Mouse (Mus musculus) liver, postnatal 0 days (tissue): ENCODE measurements around the gene Atxn1. TPM values are rescaled to one million over a fixed set of nuclear protein-coding genes. Genes with fewer than 3 reads are reported as not detected.

Source experiments
- ATAC-seq: fragments of 200-750 bp; cut with Nextera tagmentation; 2 replicates; pipeline ENCODE4 v1.8.0; 2017; ENCODE audit warnings: mild to moderate bottlenecking, moderate library complexity
- DNase-seq: peaks from one replicate; pipeline ENCODE4 v3.0.0-alpha.2; 2016
- H3K27ac ChIP-seq: fragments of 300-500 bp; sonication (generic); 2 replicates; pipeline ENCODE4 v1.5.1; 2014; ENCODE audit warnings: antibody characterized with exemption, moderate library complexity, mild to moderate bottlenecking, low read depth
- H3K27me3 ChIP-seq: fragments of 300-500 bp; sonication (generic); 2 replicates; pipeline ENCODE4 v1.6.1; 2014; ENCODE audit warnings: low read length, control low read depth, mixed read lengths; ENCODE audit not compliant: insufficient read depth
- H3K36me3 ChIP-seq: fragments of 300-500 bp; sonication (generic); replicated peaks from 2 replicates; pipeline ENCODE4 v1.6.1; 2014; ENCODE audit warnings: mild to moderate bottlenecking, control low read depth, low read length, moderate library complexity, mixed read lengths; ENCODE audit not compliant: insufficient read depth
- H3K4me1 ChIP-seq: fragments of 300-500 bp; sonication (generic); 2 replicates; pipeline ENCODE4 v1.6.1; 2014; ENCODE audit warnings: antibody characterized with exemption, mild to moderate bottlenecking, control low read depth; ENCODE audit not compliant: insufficient read depth
- H3K4me2 ChIP-seq: fragments of 300-500 bp; sonication (generic); 2 replicates; pipeline ENCODE4 v1.6.1; 2014; ENCODE audit warnings: low read depth, mild to moderate bottlenecking, low read length, moderate library complexity, mixed read lengths
- H3K4me3 ChIP-seq: fragments of 300-500 bp; sonication (generic); 2 replicates; pipeline ENCODE4 v1.5.1; 2014; ENCODE audit warnings: low read depth, low read length
- H3K9ac ChIP-seq: fragments of 300-500 bp; sonication (generic); replicated peaks from 2 replicates; pipeline ENCODE4 v1.6.1; 2014; ENCODE audit warnings: mild to moderate bottlenecking, moderate library complexity
- H3K9me3 ChIP-seq: fragments of 300-500 bp; sonication (generic); 2 replicates; pipeline ENCODE4 v1.6.1; 2016; ENCODE audit warnings: mild to moderate bottlenecking, control low read depth, low read length, mixed read lengths
- CTCF ChIP-seq: sonication (generic); IDR thresholded peaks from 2 replicates; pipeline ENCODE4 v1.5.1; 2016; ENCODE audit warnings: antibody characterized with exemption, low read depth
- EP300 ChIP-seq: IDR thresholded peaks from 2 replicates; pipeline ENCODE4 v1.6.1; 2016; ENCODE audit warnings: antibody characterized with exemption, low read depth, mild to moderate bottlenecking
- WGBS: fragments of 180-500 bp; shearing (Covaris S2); extraction: QIAGEN DNeasy Blood & Tissue Kit; methylation state at CpG from one replicate; pipeline ENCODE4 v1.1.7; 2014; ENCODE audit not compliant: insufficient replicate concordance; 5-methylcytosine and 5-hydroxymethylcytosine counted together
- polyA plus RNA-seq: library from polyadenylated mRNA; unstranded; fragments of >200 nt; fragmentation: Nextera tagmentation; extraction: Ambion mirVana; gene quantifications from 2 replicates; pipeline ENCODE4 v1.2.1, GENCODE M21; 2015

The Atxn1 gene
- polyA plus RNA-seq, 1 experiment from 2014 or later = 4.4 TPM

GRCm38 (mm10) chr13:45958306-45958705, 6.5 kb downstream of the Atxn1 start:
- Histone ChIP-seq H3K4me2 (0 out of 2 replicates have a peak overlapping the region, but pooled peaks have one; percentile 4), H3K9ac (no peak overlapping the region), H3K27ac (peak overlapping the region; percentile 34; the same call in 1 of the 2 replicates), H3K4me1 (peaks cover 21% of the 10 kb centered on the region), H3K9me3 (no peaks in the 10 kb centered on the region), H3K4me3 (no peak overlapping the region), H3K36me3 (no peaks in the 10 kb centered on the region), H3K27me3 (no peaks in the 10 kb centered on the region)
- DNase-seq = no peak
- 56% methylated on average over 4 of the region's 4 CpGs for WGBS
- ATAC-seq = peak; percentile 72
- TF ChIP-seq CTCF (no peak), EP300 (no peak)

GRCm38 (mm10) chr13:45957629-45958028, 7.2 kb downstream of the Atxn1 start:
- no peak for ATAC-seq
- H3K9me3 ChIP-seq = no peaks in the 10 kb centered on the region
- no peak for DNase-seq
- H3K27me3 ChIP-seq = no peaks in the 10 kb centered on the region
- TF ChIP-seq CTCF (no peak), EP300 (no peak)
- no peak overlapping the region for H3K4me3 ChIP-seq
- 86% methylated on average over 5 of the region's 5 CpGs for WGBS
- peaks cover 21% of the 10 kb centered on the region for H3K4me1 ChIP-seq
- peak overlapping the region; percentile 34; the same call in 1 of the 2 replicates for H3K27ac ChIP-seq
- H3K9ac ChIP-seq = no peak overlapping the region
- H3K4me2 ChIP-seq = no peak overlapping the region
- H3K36me3 ChIP-seq = no peaks in the 10 kb centered on the region

- Histone ChIP-seq H3K4me1 (peaks cover 17% of the 10 kb centered on the region), H3K27ac (no peak overlapping the region; the same call in 1 of the 2 replicates), H3K27me3 (no peaks in the 10 kb centered on the region), H3K9me3 (no peaks in the 10 kb centered on the region), H3K4me2 (no peak overlapping the region), H3K4me3 (no peak overlapping the region), H3K9ac (no peak overlapping the region), H3K36me3 (no peaks in the 10 kb centered on the region)
- no peak for DNase-seq
- TF ChIP-seq EP300 (no peak), CTCF (no peak)
- no peak for ATAC-seq
- WGBS = 74% methylated on average over 6 of the region's 6 CpGs
Observed at GRCm38 (mm10) chr13:45956287-45956686, 8.5 kb downstream of the Atxn1 start.

- 65% methylated on average over 9 of the region's 9 CpGs for WGBS
- H3K4me3 ChIP-seq = no peak overlapping the region
- H3K27me3 ChIP-seq = no peaks in the 10 kb centered on the region
- H3K4me2 ChIP-seq = peak overlapping the region; percentile 24
- H3K36me3 ChIP-seq = no peaks in the 10 kb centered on the region
- DNase-seq (no peak), ATAC-seq (peak; percentile 27; the same call in 1 of the 2 replicates)
- H3K4me1 ChIP-seq = peaks cover 22% of the 10 kb centered on the region
- peak overlapping the region; percentile 79 for H3K27ac ChIP-seq
- no peak overlapping the region for H3K9ac ChIP-seq
- H3K9me3 ChIP-seq = no peaks in the 10 kb centered on the region
- TF ChIP-seq CTCF (no peak), EP300 (no peak)
Observed at GRCm38 (mm10) chr13:45955370-45956055, 9.3 kb downstream of the Atxn1 start.

- Histone ChIP-seq H3K4me3 (no peak overlapping the region), H3K27ac (no peak overlapping the region), H3K9ac (no peak overlapping the region), H3K4me1 (peaks cover 24% of the 10 kb centered on the region), H3K4me2 (no peak overlapping the region), H3K27me3 (no peaks in the 10 kb centered on the region), H3K9me3 (no peaks in the 10 kb centered on the region), H3K36me3 (0 out of 2 replicates have a peak, but pooled peaks cover 3% of the 10 kb centered on the region)
- DNase-seq (no peak), ATAC-seq (no peak)
- TF ChIP-seq EP300 (no peak), CTCF (no peak)
- 93% methylated on average over 4 of the region's 4 CpGs for WGBS
Observed at GRCm38 (mm10) chr13:45953098-45953497, 11.7 kb downstream of the Atxn1 start.

- no peaks in the 10 kb centered on the region for H3K9me3 ChIP-seq
- 62% methylated on average over 20 of the region's 20 CpGs for WGBS
- H3K4me3 ChIP-seq = no peak overlapping the region
- no peaks in the 10 kb centered on the region for H3K27me3 ChIP-seq
- peak overlapping the region; percentile 29; the same call in 1 of the 2 replicates for H3K4me2 ChIP-seq
- no peak for TF ChIP-seq EP300
- no peak for TF ChIP-seq CTCF
- H3K9ac ChIP-seq = peak overlapping the region; percentile 11; the same call in 1 of the 2 replicates
- peak overlapping the region; percentile 61 for H3K27ac ChIP-seq
- DNase-seq = no peak
- H3K4me1 ChIP-seq = peaks cover 24% of the 10 kb centered on the region
- peak; percentile 65 for ATAC-seq
- H3K36me3 ChIP-seq = 0 out of 2 replicates have a peak, but pooled peaks cover 3% of the 10 kb centered on the region
Observed at GRCm38 (mm10) chr13:45951071-45951645, 13.7 kb downstream of the Atxn1 start.
